Mouse (Mus musculus): ENCODE measurements around the gene Sulf2. TPM values are rescaled to one million over a fixed set of nuclear protein-coding genes. Genes with fewer than 3 reads are reported as not detected.

Gene Sulf2
- polyA plus RNA-seq, 1 experiment from 2014 or later, result 87.6 TPM

DNA sequence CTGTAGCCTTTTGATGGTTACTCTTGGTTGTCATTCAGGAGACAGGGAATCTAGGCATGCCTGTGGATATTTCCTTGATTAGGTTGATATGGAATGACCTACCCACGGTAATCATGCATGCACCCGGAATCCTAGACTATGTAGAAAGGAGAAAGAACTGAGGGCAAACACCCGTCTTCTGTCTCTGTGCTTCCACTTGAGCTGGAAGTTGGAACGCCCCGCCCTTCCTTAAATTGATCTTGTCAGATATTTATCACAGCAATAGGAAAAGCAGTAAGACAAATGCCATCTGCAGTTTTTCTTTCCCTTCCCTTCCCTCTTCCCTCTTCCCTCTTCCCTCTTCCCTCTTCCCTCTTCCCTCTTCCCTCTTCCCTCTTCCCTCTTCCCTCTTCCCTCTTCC lies 129.5 kb downstream of the Sulf2 start:
- no peak for ATAC-seq (ENCODE audit: low FRiP score)

DNA sequence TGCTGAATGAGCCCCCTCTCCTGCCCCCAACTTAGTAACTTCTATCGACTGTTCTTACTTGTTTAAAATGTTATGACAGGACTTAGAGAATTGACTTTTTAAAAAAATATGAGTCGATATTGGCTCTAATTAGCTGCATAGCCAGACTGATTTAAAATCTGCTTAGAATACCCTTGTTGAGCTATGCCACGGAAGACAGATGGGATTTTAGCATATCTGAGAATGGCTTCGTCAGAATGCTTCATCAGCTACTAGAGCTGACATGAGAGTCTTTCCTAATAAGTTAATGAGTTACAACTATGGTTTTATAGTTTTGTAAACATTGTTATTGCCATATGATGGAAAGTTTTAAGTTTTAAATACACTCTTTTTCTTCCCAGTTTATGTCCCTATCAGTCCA lies 130.8 kb downstream of the Sulf2 start:
- Histone ChIP-seq H3K4me2 (no peak overlapping the region), H3K4me1 (ENCODE audit: control insufficient read depth, insufficient read depth, low read length) (peaks cover 23% of the 10 kb centered on the region), H3K4me3 (ENCODE audit: low read depth, low read length) (no peak overlapping the region), H3K36me3 (ENCODE audit: control insufficient read depth, insufficient read depth, low read length) (no peaks in the 10 kb centered on the region), H3K9me3 (ENCODE audit: control insufficient read depth, low read length) (no peaks in the 10 kb centered on the region), H3K27me3 (ENCODE audit: control insufficient read depth, insufficient read depth, low read length) (no peaks in the 10 kb centered on the region), H3K9ac (ENCODE audit: low read length) (no peak overlapping the region), H3K27ac (ENCODE audit: low read depth, low read length) (no peak overlapping the region)
- ATAC-seq (ENCODE audit: low FRiP score) (no peak), DNase-seq (ENCODE audit: low spot score, missing footprints) (no peak)
- 85% methylated on average over 4 of the region's 4 CpGs for WGBS

More for the DNA sequence above, 129.5 kb downstream of the Sulf2 start:
- Histone ChIP-seq H3K4me1 (ENCODE audit: control insufficient read depth, insufficient read depth, low read length) (peaks cover 30% of the 10 kb centered on the region), H3K4me3 (ENCODE audit: low read depth, low read length) (no peak overlapping the region), H3K36me3 (ENCODE audit: control insufficient read depth, insufficient read depth, low read length) (no peaks in the 10 kb centered on the region), H3K27ac (ENCODE audit: low read depth, low read length) (no peak overlapping the region), H3K9me3 (ENCODE audit: control insufficient read depth, low read length) (no peaks in the 10 kb centered on the region), H3K4me2 (no peak overlapping the region), H3K9ac (ENCODE audit: low read length) (no peak overlapping the region), H3K27me3 (ENCODE audit: control insufficient read depth, insufficient read depth, low read length) (no peaks in the 10 kb centered on the region)
- 92% methylated on average over 5 of the region's 5 CpGs for WGBS
- DNase-seq (ENCODE audit: low spot score, missing footprints), result no peak

DNA sequence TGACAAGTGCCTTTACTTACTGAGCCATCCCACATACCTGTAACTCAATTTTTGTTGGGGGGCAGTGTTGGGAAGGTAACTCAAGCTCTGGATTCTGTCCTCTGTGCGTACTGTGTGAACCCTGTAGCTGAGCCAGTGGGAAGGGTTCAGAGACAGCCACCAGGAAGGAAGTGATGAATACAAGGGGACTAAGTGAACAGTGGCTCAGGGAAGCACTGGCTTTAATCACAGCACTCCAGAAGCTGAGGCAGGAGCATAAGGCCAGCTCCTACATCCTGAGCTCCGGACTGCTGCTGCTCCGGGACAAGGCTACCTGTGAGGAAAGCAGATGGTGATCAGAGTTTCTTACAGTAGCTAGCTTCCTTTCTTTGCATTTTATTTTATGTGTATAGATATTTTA lies 131.4 kb downstream of the Sulf2 start:
- H3K9me3 ChIP-seq (ENCODE audit: control insufficient read depth, low read length), result no peaks in the 10 kb centered on the region
- ATAC-seq (ENCODE audit: low FRiP score), result no peak
- H3K4me3 ChIP-seq (ENCODE audit: low read depth, low read length), result no peak overlapping the region
- H3K4me1 ChIP-seq (ENCODE audit: control insufficient read depth, insufficient read depth, low read length), result peaks cover 23% of the 10 kb centered on the region
- 90% methylated on average over 3 of the region's 3 CpGs for WGBS
- H3K27ac ChIP-seq (ENCODE audit: low read depth, low read length), result no peak overlapping the region
- no peak for DNase-seq (ENCODE audit: low spot score, missing footprints)
- no peak overlapping the region for H3K9ac ChIP-seq (ENCODE audit: low read length)
- no peaks in the 10 kb centered on the region for H3K27me3 ChIP-seq (ENCODE audit: control insufficient read depth, insufficient read depth, low read length)
- H3K36me3 ChIP-seq (ENCODE audit: control insufficient read depth, insufficient read depth, low read length), result no peaks in the 10 kb centered on the region; the same call in 1 of the 2 replicates
- no peak overlapping the region for H3K4me2 ChIP-seq

Other genes starting within 250 kb of the Sulf2 start
- gene Ncoa3, start 163.0 kb downstream of the Sulf2 start, polyA plus RNA-seq (2014; fragmentation: Nextera tagmentation; extraction: Ambion mirVana), result 16.1 and 17.4 TPM in 2 replicates

Data from midbrain, embryonic 11.5 days (tissue).